Mouse (Mus musculus) liver, embryonic 14.5 days (tissue): ENCODE measurements around the gene Rcc1l.

Experiments used
- CTCF ChIP-seq: IDR thresholded peaks from 2 replicates; pipeline ENCODE4 v1.5.1; 2016; ENCODE audit warnings: antibody characterized with exemption, low read depth, control low read depth
- EP300 ChIP-seq: IDR thresholded peaks from 2 replicates; pipeline ENCODE4 v1.6.1; 2016; ENCODE audit warnings: antibody characterized with exemption, low read depth

- no peak for TF ChIP-seq EP300
- TF ChIP-seq CTCF: no peak
Observed at GRCm38 (mm10) chr5:134141236-134141635, 35.3 kb downstream of the Rcc1l start.
